Mouse (Mus musculus): ENCODE results near the gene Mmp7.

DNA sequence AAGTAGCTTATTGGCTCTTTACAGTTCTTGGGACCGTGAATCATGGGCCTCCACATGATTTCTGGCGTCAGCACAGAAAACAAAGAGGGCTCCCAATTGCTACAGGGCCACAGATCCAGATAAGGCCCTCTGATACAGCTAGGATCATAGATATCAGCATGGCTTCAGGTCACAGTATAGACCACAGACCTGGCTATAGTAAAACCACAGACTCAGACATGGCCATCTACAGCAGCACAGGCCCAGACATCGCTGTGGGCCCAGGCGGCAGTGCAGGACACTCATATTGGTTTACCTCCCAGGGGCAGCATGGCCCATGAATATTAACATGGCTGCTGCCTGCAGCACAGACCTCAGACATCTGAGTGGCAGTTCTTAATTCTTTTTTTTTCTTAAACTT is 37.1 kb downstream of the Mmp7 start:
- TF ChIP-seq CTCF (IDR thresholded peaks at IDR 0.05; ENCODE audit: borderline replicate concordance, insufficient read depth, low read length) (no peak), POLR2A (IDR thresholded peaks at IDR 0.05; ENCODE audit: low read depth, low read length) (no peak)

Measured in embryonic fibroblast, embryonic 13.5 days (primary cell).